Mouse (Mus musculus) cortical plate, adult 2 months (tissue): ENCODE data around the gene Crebzf.

ENCODE experiments used
- CTCF ChIP-seq: fragments of 200-500 bp; IDR thresholded peaks from 2 replicates; pipeline ENCODE4 v1.5.1; 2011; ENCODE audit warnings: mild to moderate bottlenecking, control low read depth, low read length; ENCODE audit not compliant: insufficient read depth; ENCODE audit errors: extremely low read depth
- POLR2A ChIP-seq: fragments of 200-500 bp; IDR thresholded peaks from 2 replicates; pipeline ENCODE4 v1.6.1; 2011; ENCODE audit warnings: mild to moderate bottlenecking, low read length, control low read depth; ENCODE audit not compliant: insufficient read depth; ENCODE audit errors: extremely low read depth

DNA sequence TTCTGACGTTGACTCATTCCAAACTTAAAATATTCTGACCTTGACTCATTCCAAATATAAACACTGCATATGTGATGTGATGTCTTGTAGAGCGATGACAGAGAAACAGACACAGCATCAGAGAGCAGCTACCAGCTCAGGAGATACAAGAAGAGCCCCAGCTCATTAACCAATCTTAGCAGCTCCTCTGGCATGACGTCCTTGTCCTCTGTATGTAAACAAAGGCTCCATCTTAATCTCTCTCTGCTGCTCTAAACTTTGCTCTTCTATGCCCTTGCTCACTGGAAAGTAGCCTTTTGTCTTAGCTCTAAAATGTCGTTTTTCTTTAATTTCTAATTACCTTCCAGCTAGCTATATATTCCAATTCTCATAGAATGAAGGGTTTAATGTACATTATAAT lies 47.5 kb upstream of the Crebzf start:
- TF ChIP-seq POLR2A (no peak), CTCF (no peak)
